Mouse (Mus musculus) kidney, adult 2 months (tissue): ENCODE data around the gene Fxyd6. TPM values are rescaled to one million over a fixed set of nuclear protein-coding genes. Genes with fewer than 3 reads are reported as not detected.

Experiments used
- DNase-seq: peaks from one replicate; pipeline ENCODE4 v3.0.0; 2021
- H3K27ac ChIP-seq: fragments of 200-500 bp; 2 replicates; pipeline ENCODE4 v1.5.1; 2012; ENCODE audit warnings: low read depth, low read length, control low read depth, inconsistent platforms; ENCODE audit not compliant: insufficient read depth
- H3K27me3 ChIP-seq: fragments of 200-500 bp; replicated peaks from 2 replicates; pipeline ENCODE4 v1.6.1; 2012; ENCODE audit warnings: mild to moderate bottlenecking, moderate library complexity, low read length, inconsistent platforms; ENCODE audit not compliant: control insufficient read depth, insufficient read depth
- H3K36me3 ChIP-seq: fragments of 200-500 bp; 2 replicates; pipeline ENCODE4 v1.6.1; 2012; ENCODE audit warnings: mild to moderate bottlenecking, moderate library complexity, low read length, inconsistent platforms; ENCODE audit not compliant: control insufficient read depth, insufficient read depth
- H3K4me1 ChIP-seq: fragments of 200-500 bp; 2 replicates; pipeline ENCODE4 v1.6.1; 2011; ENCODE audit warnings: low read length; ENCODE audit not compliant: control insufficient read depth, insufficient read depth
- H3K4me3 ChIP-seq: fragments of 200-500 bp; 2 replicates; pipeline ENCODE4 v1.5.1; 2011; ENCODE audit warnings: mild to moderate bottlenecking, low read depth, low read length, control low read depth; ENCODE audit not compliant: insufficient read depth
- CTCF ChIP-seq: fragments of 200-500 bp; conservative IDR thresholded peaks from 2 replicates; pipeline ENCODE4 v1.5.1; 2011; ENCODE audit warnings: low read depth, mild to moderate bottlenecking, control low read depth, low read length, moderate library complexity, mixed read lengths; ENCODE audit not compliant: insufficient read depth, insufficient read length
- POLR2A ChIP-seq: fragments of 200-500 bp; IDR thresholded peaks from one replicate; pipeline ENCODE4 v1.6.1; 2011; ENCODE audit warnings: low read depth, low read length, control low read depth
- WGBS: fragments of 180-500 bp; shearing (Covaris S2); methylation state at CpG from one replicate; pipeline ENCODE4 v1.1.7; 2018; 5-methylcytosine and 5-hydroxymethylcytosine counted together
- polyA plus RNA-seq: library from polyadenylated mRNA; depleted of rRNA; stranded (reverse); fragments of >200 nt; gene quantifications from 2 replicates; pipeline ENCODE4 v1.2.3, GENCODE M21; 2012

The Fxyd6 gene
- polyA plus RNA-seq, 1 experiment, result 20.3 TPM

- Histone ChIP-seq H3K4me1 (peaks cover 25% of the 10 kb centered on the region; the same call in 1 of the 2 replicates), H3K27me3 (no peaks in the 10 kb centered on the region), H3K36me3 (peaks cover 7% of the 10 kb centered on the region; the same call in 1 of the 2 replicates), H3K27ac (peak overlapping the region; percentile 26; the same call in 1 of the 2 replicates), H3K4me3 (no peak overlapping the region)
- peak; percentile 62 for DNase-seq
- 40% methylated on average over 3 of the region's 3 CpGs for WGBS
- TF ChIP-seq POLR2A (no peak), CTCF (no peak)
These were observed 41.1 kb downstream of the Fxyd6 start for GRCm38 (mm10) chr9:45411111-45411510.

GRCm38 (mm10) chr9:45411803-45412202 lies 41.8 kb downstream of the Fxyd6 start:
- TF ChIP-seq POLR2A, result no peak
- peak; percentile 41 for TF ChIP-seq CTCF
- 11% methylated on average over 7 of the region's 7 CpGs for WGBS
- no peaks in the 10 kb centered on the region for H3K27me3 ChIP-seq
- DNase-seq, result peak; percentile 66
- H3K36me3 ChIP-seq, result peaks cover 7% of the 10 kb centered on the region; the same call in 1 of the 2 replicates
- H3K4me1 ChIP-seq, result peaks cover 25% of the 10 kb centered on the region; the same call in 1 of the 2 replicates
- no peak overlapping the region for H3K4me3 ChIP-seq
- peak overlapping the region; percentile 62 for H3K27ac ChIP-seq

GRCm38 (mm10) chr9:45412287-45412686 lies 42.3 kb downstream of the Fxyd6 start:
- H3K4me3 ChIP-seq, result no peak overlapping the region
- WGBS, result 5% methylated on average over 10 of the region's 10 CpGs
- H3K36me3 ChIP-seq, result peaks cover 7% of the 10 kb centered on the region; the same call in 1 of the 2 replicates
- DNase-seq, result peak; percentile 93
- H3K27me3 ChIP-seq, result no peaks in the 10 kb centered on the region
- TF ChIP-seq POLR2A (peak; percentile 64), CTCF (peak; percentile 86)
- peak overlapping the region; percentile 91 for H3K27ac ChIP-seq
- peaks cover 28% of the 10 kb centered on the region; the same call in 1 of the 2 replicates for H3K4me1 ChIP-seq

GRCm38 (mm10) chr9:45412700-45413477 lies 42.9 kb downstream of the Fxyd6 start:
- WGBS, result 50% methylated on average over 4 of the region's 4 CpGs
- H3K27me3 ChIP-seq, result no peaks in the 10 kb centered on the region
- TF ChIP-seq POLR2A (peak; percentile 28), CTCF (no peak)
- no peak overlapping the region for H3K4me3 ChIP-seq
- peaks cover 28% of the 10 kb centered on the region; the same call in 1 of the 2 replicates for H3K4me1 ChIP-seq
- H3K36me3 ChIP-seq, result peaks cover 7% of the 10 kb centered on the region; the same call in 1 of the 2 replicates
- DNase-seq, result no peak
- peak overlapping the region; percentile 91 for H3K27ac ChIP-seq

- Histone ChIP-seq H3K27ac (peak overlapping the region; percentile 91), H3K4me1 (peaks cover 28% of the 10 kb centered on the region; the same call in 1 of the 2 replicates), H3K36me3 (peaks cover 7% of the 10 kb centered on the region; the same call in 1 of the 2 replicates), H3K4me3 (no peak overlapping the region), H3K27me3 (no peaks in the 10 kb centered on the region)
- peak; percentile 62; the same call in 1 of the 2 replicates for TF ChIP-seq CTCF
- TF ChIP-seq POLR2A, result peak; percentile 19
- DNase-seq, result peak; percentile 87
- WGBS, result 36% methylated on average over 5 of the region's 5 CpGs
These were observed 43.6 kb downstream of the Fxyd6 start for GRCm38 (mm10) chr9:45413478-45414140.

- H3K4me3 ChIP-seq, result no peak overlapping the region
- H3K36me3 ChIP-seq, result peaks cover under 1% of the 10 kb centered on the region; the same call in 1 of the 2 replicates
- H3K4me1 ChIP-seq, result peaks cover 27% of the 10 kb centered on the region; the same call in 1 of the 2 replicates
- no peak for DNase-seq
- peak; percentile 54; the same call in 1 of the 2 replicates for TF ChIP-seq CTCF
- TF ChIP-seq POLR2A, result no peak
- 47% methylated on average over 4 of the region's 4 CpGs for WGBS
- H3K27ac ChIP-seq, result no peak overlapping the region
- no peaks in the 10 kb centered on the region for H3K27me3 ChIP-seq
These were observed 45.9 kb downstream of the Fxyd6 start for GRCm38 (mm10) chr9:45415912-45416311.
